Mouse (Mus musculus) heart, postnatal 0 days (tissue): ENCODE data around the gene Supt20. TPM values are rescaled to one million over a fixed set of nuclear protein-coding genes. Genes with fewer than 3 reads are reported as not detected.
"Not testable (repeated sequence)": the region's sequence is repeated elsewhere in the genome, so short reads cannot be mapped to it uniquely, and the experiment has no call there.

ENCODE experiments used
- ATAC-seq: fragments of 200-750 bp; cut with Nextera tagmentation; 2 replicates; pipeline ENCODE4 v1.8.0; 2017; ENCODE audit warnings: low read depth, moderate number of reproducible peaks, moderate library complexity; ENCODE audit not compliant: insufficient read depth
- DNase-seq: peaks from one replicate; pipeline ENCODE4 v3.0.0-alpha.2; 2016; ENCODE audit warnings: low spot score
- H3K27ac ChIP-seq: fragments of 300-500 bp; sonication (generic); 2 replicates; pipeline ENCODE4 v1.5.1; 2014; ENCODE audit warnings: low read depth, mild to moderate bottlenecking
- H3K27me3 ChIP-seq: fragments of 300-500 bp; sonication (generic); 2 replicates; pipeline ENCODE4 v1.6.1; 2014; ENCODE audit warnings: low read length, mixed read lengths; ENCODE audit not compliant: control insufficient read depth, insufficient read depth
- H3K36me3 ChIP-seq: fragments of 300-500 bp; sonication (generic); replicated peaks from 2 replicates; pipeline ENCODE4 v1.6.1; 2014; ENCODE audit warnings: low read length, mixed read lengths; ENCODE audit not compliant: control insufficient read depth, insufficient read depth
- H3K4me1 ChIP-seq: fragments of 300-500 bp; sonication (generic); 2 replicates; pipeline ENCODE4 v1.6.1; 2014; ENCODE audit warnings: antibody characterized with exemption; ENCODE audit not compliant: control insufficient read depth, insufficient read depth
- H3K4me2 ChIP-seq: fragments of 300-500 bp; sonication (generic); 2 replicates; pipeline ENCODE4 v1.6.1; 2014; ENCODE audit warnings: low read depth, mild to moderate bottlenecking, low read length, moderate library complexity
- H3K4me3 ChIP-seq: fragments of 300-500 bp; sonication (generic); 2 replicates; pipeline ENCODE4 v1.5.1; 2014; ENCODE audit warnings: low read depth, low read length
- H3K9ac ChIP-seq: fragments of 300-500 bp; sonication (generic); replicated peaks from 2 replicates; pipeline ENCODE4 v1.6.1; 2014; ENCODE audit warnings: low read depth, low read length, mixed read lengths
- H3K9me3 ChIP-seq: fragments of 300-500 bp; sonication (generic); replicated peaks from 2 replicates; pipeline ENCODE4 v1.6.1; 2016; ENCODE audit warnings: low read length; ENCODE audit not compliant: control insufficient read depth
- CTCF ChIP-seq: IDR thresholded peaks from 2 replicates; pipeline ENCODE4 v1.5.1; 2016; ENCODE audit warnings: antibody characterized with exemption, control low read depth, low read depth
- EP300 ChIP-seq: IDR thresholded peaks from 2 replicates; pipeline ENCODE4 v1.6.1; 2016; ENCODE audit warnings: antibody characterized with exemption, low read depth
- WGBS: fragments of 180-500 bp; shearing (Covaris S2); extraction: QIAGEN DNeasy Blood & Tissue Kit; methylation state at CpG from one replicate; pipeline ENCODE4 v1.1.7; 2014; 5-methylcytosine and 5-hydroxymethylcytosine counted together
- polyA plus RNA-seq: library from polyadenylated mRNA; unstranded; fragments of >200 nt; fragmentation: Nextera tagmentation; extraction: Ambion mirVana; gene quantifications from 2 replicates; pipeline ENCODE4 v1.2.1, GENCODE M21; 2015
- total RNA-seq: library from RNA; depleted of rRNA; stranded (reverse); fragments of >200 nt; gene quantifications from 2 replicates; pipeline ENCODE4 v1.2.3, GENCODE M21; 2014; ENCODE audit warnings: low replicate concordance

The Supt20 gene
- total and polyA plus RNA-seq, 2 experiments from 2014 or later = 30.5 to 31.4 TPM

GRCm38 (mm10) chr3:54687245-54687644 is 5.4 kb upstream of the Supt20 start:
- H3K36me3 ChIP-seq = no peaks in the 10 kb centered on the region
- DNase-seq (no peak), ATAC-seq (no peak)
- H3K4me3 ChIP-seq = no peak overlapping the region
- H3K27me3 ChIP-seq = no peaks in the 10 kb centered on the region
- no peak for TF ChIP-seq CTCF
- TF ChIP-seq EP300 = no peak
- 64% methylated on average over 2 of the region's 2 CpGs for WGBS
- H3K4me1 ChIP-seq = no peaks in the 10 kb centered on the region
- no peak overlapping the region for H3K27ac ChIP-seq
- H3K9ac ChIP-seq = no peak overlapping the region
- H3K4me2 ChIP-seq = no peak overlapping the region
- H3K9me3 ChIP-seq = no peaks in the 10 kb centered on the region

GRCm38 (mm10) chr3:54689091-54689490 is 3.5 kb upstream of the Supt20 start:
- H3K4me2 ChIP-seq = no peak overlapping the region
- H3K9me3 ChIP-seq = no peaks in the 10 kb centered on the region
- no peak overlapping the region for H3K27ac ChIP-seq
- no peaks in the 10 kb centered on the region for H3K4me1 ChIP-seq
- DNase-seq = peak; percentile 53
- H3K4me3 ChIP-seq = no peak overlapping the region
- H3K27me3 ChIP-seq = no peaks in the 10 kb centered on the region
- H3K9ac ChIP-seq = no peak overlapping the region
- TF ChIP-seq CTCF (peak; percentile 43), EP300 (no peak)
- H3K36me3 ChIP-seq = no peaks in the 10 kb centered on the region
- WGBS = 26% methylated on average over 2 of the region's 2 CpGs
- no peak for ATAC-seq

- H3K4me1 ChIP-seq = peaks cover 5% of the 10 kb centered on the region; the same call in 1 of the 2 replicates
- peak overlapping the region; percentile 73 for H3K4me2 ChIP-seq
- H3K27me3 ChIP-seq = no peaks in the 10 kb centered on the region
- peak overlapping the region; percentile 90 for H3K27ac ChIP-seq
- no peak for TF ChIP-seq EP300
- no peak for TF ChIP-seq CTCF
- peak overlapping the region; percentile 68 for H3K9ac ChIP-seq
- peak; percentile 21 for ATAC-seq
- peak overlapping the region; percentile 93 for H3K4me3 ChIP-seq
- H3K36me3 ChIP-seq = peaks cover 26% of the 10 kb centered on the region
- no peaks in the 10 kb centered on the region for H3K9me3 ChIP-seq
- WGBS = under 1% methylated on average over 8 of the region's 8 CpGs
- no peak for DNase-seq
Measured at GRCm38 (mm10) chr3:54693056-54693415, 429 bp downstream of the Supt20 start.

GRCm38 (mm10) chr3:54699759-54700301 is 7.2 kb downstream of the Supt20 start:
- Histone ChIP-seq H3K27me3 (no peaks in the 10 kb centered on the region), H3K27ac (no peak overlapping the region), H3K4me3 (no peak overlapping the region), H3K4me2 (no peak overlapping the region), H3K36me3 (peaks cover 73% of the 10 kb centered on the region), H3K9me3 (no peaks in the 10 kb centered on the region), H3K4me1 (no peaks in the 10 kb centered on the region), H3K9ac (no peak overlapping the region)
- WGBS = 48% methylated on average over 5 of the region's 5 CpGs
- ATAC-seq (no peak), DNase-seq (no peak)
- no peak for TF ChIP-seq CTCF
- peak; percentile 52; the same call in 1 of the 2 replicates for TF ChIP-seq EP300

- H3K9me3 ChIP-seq, H3K27ac ChIP-seq, H3K27me3 ChIP-seq, H3K4me3 ChIP-seq, ATAC-seq, H3K4me1 ChIP-seq, H3K4me2 ChIP-seq, H3K9ac ChIP-seq, DNase-seq: not testable (repeated sequence)
- H3K36me3 ChIP-seq = peaks cover 78% of the 10 kb centered on the region
- WGBS = 97% methylated on average over 8 of the region's 8 CpGs
Measured at GRCm38 (mm10) chr3:54704106-54704505, 11.5 kb downstream of the Supt20 start.

- H3K27ac ChIP-seq = no peak overlapping the region
- WGBS = 55% methylated on average over 9 of the region's 9 CpGs
- ATAC-seq = no peak; the same call in 1 of the 2 replicates
Measured at GRCm38 (mm10) chr3:54708972-54709371, 16.4 kb downstream of the Supt20 start.

More at GRCm38 (mm10) chr3:54708972-54709371, 16.4 kb downstream of the Supt20 start:
- no peaks in the 10 kb centered on the region for H3K4me1 ChIP-seq
- no peak for DNase-seq
- no peak overlapping the region for H3K4me2 ChIP-seq
- TF ChIP-seq EP300 (no peak), CTCF (no peak)
- H3K9ac ChIP-seq = no peak overlapping the region
- H3K9me3 ChIP-seq = no peaks in the 10 kb centered on the region
- no peak overlapping the region for H3K4me3 ChIP-seq
- H3K27me3 ChIP-seq = no peaks in the 10 kb centered on the region
- H3K36me3 ChIP-seq = peaks cover 87% of the 10 kb centered on the region
